Mouse (Mus musculus) forebrain, embryonic 11.5 days (tissue): ENCODE results near the gene Map2k2. TPM values are rescaled to one million over a fixed set of nuclear protein-coding genes. Genes with fewer than 3 reads are reported as not detected.
"Not testable (repeated sequence)": the region's sequence is repeated elsewhere in the genome, so short reads cannot be mapped to it uniquely, and the experiment has no call there.

Source experiments
- ATAC-seq: fragments of 200-750 bp; cut with Nextera tagmentation; replicated peaks from 2 replicates; pipeline ENCODE4 v1.8.0; 2017; ENCODE audit warnings: moderate TSS enrichment; ENCODE audit not compliant: low FRiP score
- DNase-seq: peaks from one replicate; pipeline ENCODE4 v3.0.0-alpha.2; 2017; ENCODE audit warnings: low spot score
- H3K27ac ChIP-seq: fragments of 300-500 bp; sonication (generic); 2 replicates; pipeline ENCODE4 v1.5.1; 2014; ENCODE audit warnings: low read depth, low read length
- H3K27me3 ChIP-seq: fragments of 300-500 bp; sonication (generic); 2 replicates; pipeline ENCODE4 v1.6.1; 2014; ENCODE audit warnings: mild to moderate bottlenecking, low read length, mixed read lengths; ENCODE audit not compliant: control insufficient read depth, insufficient read depth
- H3K36me3 ChIP-seq: fragments of 300-500 bp; sonication (generic); 2 replicates; pipeline ENCODE4 v1.6.1; 2014; ENCODE audit warnings: mild to moderate bottlenecking, low read length, moderate library complexity, mixed read lengths; ENCODE audit not compliant: control insufficient read depth, insufficient read depth
- H3K4me1 ChIP-seq: fragments of 300-500 bp; sonication (generic); replicated peaks from 2 replicates; pipeline ENCODE4 v1.6.1; 2014; ENCODE audit warnings: low read length, mixed read lengths; ENCODE audit not compliant: control insufficient read depth, insufficient read depth
- H3K4me2 ChIP-seq: fragments of 300-500 bp; sonication (generic); 2 replicates; pipeline ENCODE4 v1.6.1; 2014; ENCODE audit warnings: low read depth, mild to moderate bottlenecking, low read length, moderate library complexity, mixed read lengths; ENCODE audit not compliant: severe bottlenecking
- H3K4me3 ChIP-seq: fragments of 300-500 bp; sonication (generic); 2 replicates; pipeline ENCODE4 v1.5.1; 2014; ENCODE audit warnings: low read depth, low read length
- H3K9ac ChIP-seq: fragments of 300-500 bp; sonication (generic); 2 replicates; pipeline ENCODE4 v1.6.1; 2014; ENCODE audit warnings: low read length
- H3K9me3 ChIP-seq: fragments of 300-500 bp; sonication (generic); 2 replicates; pipeline ENCODE4 v1.6.1; 2016; ENCODE audit warnings: low read length, mixed read lengths; ENCODE audit not compliant: control insufficient read depth
- WGBS: fragments of 180-500 bp; shearing (Covaris S2); extraction: QIAGEN DNeasy Blood & Tissue Kit; methylation state at CpG from one replicate; pipeline ENCODE4 v1.1.7; 2014; 5-methylcytosine and 5-hydroxymethylcytosine counted together
- microRNA-seq: library from miRNA; unstranded; fragments of <30 nt; microRNA quantifications from one replicate; pipeline ENCODE4, GENCODE M21; 2016; ENCODE audit not compliant: insufficient number of aligned reads
- polyA plus RNA-seq: library from polyadenylated mRNA; unstranded; fragments of >200 nt; fragmentation: Nextera tagmentation; extraction: Ambion mirVana; gene quantifications from 2 replicates; pipeline ENCODE4 v1.2.1, GENCODE M21; 2014

The Map2k2 gene
- polyA plus RNA-seq, 1 experiment from 2014 or later = 212 TPM

GRCm38 (mm10) chr10:81179451-81180342 lies 74.0 kb downstream of the Map2k2 start:
- Histone ChIP-seq H3K27ac (no peak overlapping the region), H3K4me1 (peaks cover 28% of the 10 kb centered on the region), H3K4me3 (no peak overlapping the region), H3K9ac (no peak overlapping the region), H3K36me3 (peaks cover 43% of the 10 kb centered on the region), H3K4me2 (no peak overlapping the region), H3K27me3 (no peaks in the 10 kb centered on the region), H3K9me3 (no peaks in the 10 kb centered on the region)
- ATAC-seq = no peak
- 90% methylated on average over 32 of the region's 32 CpGs for WGBS
- DNase-seq = no peak

DNA sequence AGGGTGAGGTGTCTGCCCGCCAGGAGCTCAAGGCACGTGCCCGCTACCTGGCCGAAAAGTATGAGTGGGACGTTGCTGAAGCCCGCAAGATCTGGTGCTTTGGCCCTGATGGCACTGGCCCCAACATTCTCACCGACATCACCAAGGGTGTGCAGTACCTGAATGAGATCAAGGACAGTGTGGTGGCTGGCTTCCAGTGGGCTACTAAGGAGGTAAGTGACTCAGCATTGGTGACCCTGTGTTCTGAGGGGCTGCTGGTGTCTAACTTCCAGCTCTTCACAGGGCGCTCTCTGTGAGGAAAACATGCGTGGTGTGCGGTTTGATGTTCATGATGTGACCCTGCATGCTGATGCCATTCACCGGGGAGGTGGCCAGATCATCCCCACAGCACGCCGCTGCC lies 75.2 kb downstream of the Map2k2 start:
- 92% methylated on average over 13 of the region's 13 CpGs for WGBS
- Histone ChIP-seq H3K27ac (no peak overlapping the region), H3K9me3 (no peaks in the 10 kb centered on the region), H3K4me1 (peaks cover 21% of the 10 kb centered on the region), H3K27me3 (no peaks in the 10 kb centered on the region), H3K9ac (no peak overlapping the region), H3K36me3 (peaks cover 43% of the 10 kb centered on the region), H3K4me2 (no peak overlapping the region), H3K4me3 (no peak overlapping the region)
- DNase-seq (no peak), ATAC-seq (no peak)

DNA sequence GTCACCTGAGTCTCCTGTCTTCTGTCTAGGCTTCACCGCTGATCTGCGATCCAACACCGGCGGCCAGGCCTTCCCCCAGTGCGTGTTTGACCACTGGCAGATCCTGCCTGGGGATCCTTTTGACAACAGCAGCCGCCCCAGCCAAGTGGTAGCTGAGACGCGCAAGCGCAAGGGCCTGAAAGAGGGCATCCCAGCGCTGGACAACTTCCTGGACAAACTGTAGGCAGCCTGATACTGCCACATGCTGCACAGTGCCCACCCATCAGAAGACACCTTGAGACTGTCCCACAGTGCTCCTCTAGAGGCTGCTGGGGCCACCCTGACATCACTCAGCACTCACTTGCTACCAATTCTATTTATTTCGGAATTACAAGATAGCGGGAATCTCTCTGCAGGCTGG lies 76.1 kb downstream of the Map2k2 start:
- not testable (repeated sequence) for H3K27me3 ChIP-seq, H3K27ac ChIP-seq, DNase-seq, H3K4me2 ChIP-seq, H3K4me3 ChIP-seq, H3K9me3 ChIP-seq, H3K9ac ChIP-seq, ATAC-seq
- Histone ChIP-seq H3K4me1 (peaks cover 21% of the 10 kb centered on the region), H3K36me3 (peaks cover 43% of the 10 kb centered on the region)
- WGBS = 80% methylated on average over 12 of the region's 12 CpGs

GRCm38 (mm10) chr10:81182336-81183333 lies 76.9 kb downstream of the Map2k2 start, which contains the start of gene Dapk3:
Gene Dapk3, plus strand, starts transcription at chr10:81183005.
- DNase-seq (peak; percentile 97), ATAC-seq (peak; percentile 95)
- H3K4me2 ChIP-seq = peak within 1 kb of the TSS; percentile 68
- peak within 1 kb of the TSS; percentile 59 for H3K27ac ChIP-seq
- peak within 1 kb of the TSS; percentile 66 for H3K4me3 ChIP-seq
- no peaks in the 10 kb centered on the region for H3K27me3 ChIP-seq
- H3K9ac ChIP-seq = peak within 1 kb of the TSS; percentile 69
- peaks cover 43% of the 10 kb centered on the region for H3K36me3 ChIP-seq
- no peaks in the 10 kb centered on the region for H3K9me3 ChIP-seq
- H3K4me1 ChIP-seq = peaks cover 18% of the 10 kb centered on the region
- WGBS = 5% methylated on average over 53 of the region's 53 CpGs

Small RNA genes lying within 50 kb of the gene (microRNA-seq; reads per million reads assigned to microRNA genes)
- gene Mir5615-1 = not detected
- not detected for gene Mir5615-2

Other genes with a start within 250 kb of the Map2k2 start
- 0.08 and 0.12 TPM in 2 replicates for gene Tmprss9, start 234.1 kb upstream of the Map2k2 start, polyA plus RNA-seq
- gene Timm13, start 204.9 kb upstream of the Map2k2 start, polyA plus RNA-seq = 313 and 317 TPM in 2 replicates
- gene Lmnb2, start 187.7 kb upstream of the Map2k2 start, polyA plus RNA-seq = 29.8 and 30.9 TPM in 2 replicates
- 10.7 and 13.0 TPM in 2 replicates for gene Gadd45b, start 175.8 kb upstream of the Map2k2 start, polyA plus RNA-seq
- gene Gng7, start 91.0 kb upstream of the Map2k2 start, polyA plus RNA-seq = 8.0 and 9.2 TPM in 2 replicates
- gene Diras1, start 80.3 kb upstream of the Map2k2 start, polyA plus RNA-seq = 1.5 and 2.2 TPM in 2 replicates
- 19.4 and 21.6 TPM in 2 replicates for gene Slc39a3, start 68.5 kb upstream of the Map2k2 start, polyA plus RNA-seq
- gene Sgta, start 45.7 kb upstream of the Map2k2 start, polyA plus RNA-seq = 259 and 265 TPM in 2 replicates
- gene Thop1, start 35.9 kb upstream of the Map2k2 start, polyA plus RNA-seq = 76.1 and 78.9 TPM in 2 replicates
- gene Creb3l3, start 7.0 kb upstream of the Map2k2 start, polyA plus RNA-seq = 0.33 and 0.49 TPM in 2 replicates
- gene Zbtb7a, start 29.3 kb downstream of the Map2k2 start, polyA plus RNA-seq = 8.8 and 10.1 TPM in 2 replicates
- 54.0 and 65.0 TPM in 2 replicates for gene Pias4, start 62.0 kb downstream of the Map2k2 start, polyA plus RNA-seq
- gene Eef2, start 70.7 kb downstream of the Map2k2 start, polyA plus RNA-seq = 467 and 501 TPM in 2 replicates
- 54.8 and 59.3 TPM in 2 replicates for gene Dapk3, start 77.1 kb downstream of the Map2k2 start, polyA plus RNA-seq
- not detected in 2 replicates for gene 4930442H23Rik, start 77.9 kb downstream of the Map2k2 start, polyA plus RNA-seq
- gene Nmrk2, start 96.1 kb downstream of the Map2k2 start, polyA plus RNA-seq = not detected in 2 replicates
- gene Atcay, start 124.9 kb downstream of the Map2k2 start, polyA plus RNA-seq = 20.9 and 23.2 TPM in 2 replicates
- 5.3 and 6.4 TPM in 2 replicates for gene Zfr2, start 127.2 kb downstream of the Map2k2 start, polyA plus RNA-seq
- 2.6 and 4.0 TPM in 2 replicates for gene Matk, start 147.0 kb downstream of the Map2k2 start, polyA plus RNA-seq
- gene Mrpl54, start 161.0 kb downstream of the Map2k2 start, polyA plus RNA-seq = 147 and 154 TPM in 2 replicates
- 36.2 and 42.0 TPM in 2 replicates for gene Apba3, start 161.0 kb downstream of the Map2k2 start, polyA plus RNA-seq
- gene Tjp3, start 185.7 kb downstream of the Map2k2 start, polyA plus RNA-seq = 10.1 and 11.9 TPM in 2 replicates
- gene Pip5k1c, start 187.0 kb downstream of the Map2k2 start, polyA plus RNA-seq = 74.1 and 74.9 TPM in 2 replicates
- 51.2 and 53.2 TPM in 2 replicates for gene Cactin, start 215.2 kb downstream of the Map2k2 start, polyA plus RNA-seq
- 1.9 and 2.6 TPM in 2 replicates for gene Tbxa2r, start 222.8 kb downstream of the Map2k2 start, polyA plus RNA-seq
- gene Gipc3, start 237.4 kb downstream of the Map2k2 start, polyA plus RNA-seq = 0.07 TPM in 1 of 2 replicates, not detected in the other
- gene Hmg20b, start 244.6 kb downstream of the Map2k2 start, polyA plus RNA-seq = 109 and 111 TPM in 2 replicates